In the genomic region with DNA sequence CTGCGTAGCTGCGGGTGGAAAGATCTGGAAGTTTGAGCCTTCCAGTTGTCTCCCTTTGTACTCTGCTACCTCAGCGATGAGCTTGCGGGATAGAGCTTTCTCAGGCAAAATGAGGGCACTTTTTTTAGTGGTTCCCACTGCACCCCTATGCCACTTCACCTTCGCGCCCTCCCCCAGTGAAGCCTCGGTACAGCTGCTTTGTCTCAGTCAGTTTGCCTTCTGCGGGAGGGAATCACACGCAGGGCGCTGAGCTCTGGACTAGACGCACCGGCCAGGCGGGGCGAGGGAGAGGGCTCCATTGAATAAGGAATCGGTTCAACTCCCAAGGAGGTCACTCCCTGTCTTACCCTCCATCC, we compare ENCODE assay signal across 8 mouse cellular contexts. TPM values are rescaled to one million over a fixed set of nuclear protein-coding genes. Genes with fewer than 3 reads are reported as not detected.
DNase-seq lines count a peak whose midpoint lies in the region; ATAC-seq lines count a peak whose summit lies in the region.

No protein-coding gene starts in this region.

- no peaks in the 10 kb centered on the region for H3K9me3 ChIP-seq in kidney, embryonic 14.5 days (ENCODE audit: control insufficient read depth, low read length)
- H3K9me3 ChIP-seq in forebrain, embryonic 15.5 days, result no peaks in the 10 kb centered on the region
- H3K9me3 ChIP-seq in midbrain, embryonic 12.5 days, result no peaks in the 10 kb centered on the region

- no peak overlapping the region for H3K27ac ChIP-seq in kidney, embryonic 14.5 days (ENCODE audit: low read depth, low read length)
- H3K27ac ChIP-seq in forebrain, embryonic 15.5 days (replicated peaks), result peak overlapping the region; percentile 96
- H3K27ac ChIP-seq in midbrain, embryonic 12.5 days (replicated peaks), result peak overlapping the region; percentile 91

- ATAC-seq in kidney, embryonic 14.5 days (ENCODE audit: low FRiP score, low TSS enrichment), result no peak; the same call in 1 of the 2 replicates
- peak; percentile 65 for ATAC-seq in forebrain, embryonic 15.5 days (replicated peaks)
- peak; percentile 57 for ATAC-seq in midbrain, embryonic 12.5 days (ENCODE audit: low FRiP score, low read depth)
- ATAC-seq in CD4-positive, CD25-positive, alpha-beta regulatory T cell, adult 4 months, result no peak

- peak overlapping the region; percentile 42; the same call in 1 of the 2 replicates for H3K9ac ChIP-seq in kidney, embryonic 14.5 days (ENCODE audit: low read depth, low read length)
- peak overlapping the region; percentile 99 for H3K9ac ChIP-seq in forebrain, embryonic 15.5 days (replicated peaks)
- H3K9ac ChIP-seq in midbrain, embryonic 12.5 days (replicated peaks), result peak overlapping the region; percentile 78

- H3K36me3 ChIP-seq in kidney, embryonic 14.5 days (ENCODE audit: control insufficient read depth, insufficient read depth, low read length), result no peaks in the 10 kb centered on the region
- no peaks in the 10 kb centered on the region for H3K36me3 ChIP-seq in forebrain, embryonic 15.5 days
- no peaks in the 10 kb centered on the region for H3K36me3 ChIP-seq in midbrain, embryonic 12.5 days

- H3K4me1 ChIP-seq in kidney, embryonic 14.5 days (ENCODE audit: control insufficient read depth, insufficient read depth, low read length), result no peaks in the 10 kb centered on the region
- peaks cover 2% of the 10 kb centered on the region for H3K4me1 ChIP-seq in forebrain, embryonic 15.5 days
- H3K4me1 ChIP-seq in midbrain, embryonic 12.5 days, result peaks cover 4% of the 10 kb centered on the region; the same call in 1 of the 2 replicates

- H3K4me3 ChIP-seq in kidney, embryonic 14.5 days (ENCODE audit: low read length), result peak overlapping the region; percentile 47
- peak overlapping the region; percentile 89 for H3K4me3 ChIP-seq in forebrain, embryonic 15.5 days
- H3K4me3 ChIP-seq in midbrain, embryonic 12.5 days, result peak overlapping the region; percentile 54

- WGBS in kidney, embryonic 14.5 days, result 1% methylated on average over 15 of the region's 15 CpGs
- 1% methylated on average over 15 of the region's 15 CpGs for WGBS in forebrain, embryonic 15.5 days
- WGBS in midbrain, embryonic 12.5 days, result under 1% methylated on average over 15 of the region's 15 CpGs

- H3K4me2 ChIP-seq in kidney, embryonic 14.5 days (replicated peaks; ENCODE audit: low read depth, low read length), result peak overlapping the region; percentile 74
- peak overlapping the region; percentile 86 for H3K4me2 ChIP-seq in forebrain, embryonic 15.5 days (replicated peaks)
- H3K4me2 ChIP-seq in midbrain, embryonic 12.5 days (replicated peaks), result peak overlapping the region; percentile 73

- DNase-seq in kidney, adult 8-10 months, result no peak
- peak; percentile 32 for DNase-seq in ZHBTc4 (ENCODE audit: low read depth, low spot score)
- DNase-seq in yolk sac, embryonic 10.5 days (ENCODE audit: low spot score), result no peak
- no peak for DNase-seq in kidney, postnatal 25 days

- H3K27me3 ChIP-seq in kidney, embryonic 14.5 days (ENCODE audit: control insufficient read depth, insufficient read depth, low read length), result peaks cover 26% of the 10 kb centered on the region
- H3K27me3 ChIP-seq in forebrain, embryonic 15.5 days, result no peaks in the 10 kb centered on the region
- no peaks in the 10 kb centered on the region for H3K27me3 ChIP-seq in midbrain, embryonic 12.5 days

RNA-seq across cellular contexts. Expression of gene Ptpro, which starts 0.7 kb away (rescaled TPM):
- polyA plus RNA-seq in kidney, embryonic 14.5 days (2014; fragmentation: Nextera tagmentation; extraction: Ambion mirVana), result 6.2 and 11.5 TPM in 2 replicates
- polyA plus RNA-seq in forebrain, embryonic 15.5 days (2015; fragmentation: Nextera tagmentation; extraction: Ambion mirVana), result 47.8 and 50.3 TPM in 2 replicates
- polyA plus RNA-seq in midbrain, embryonic 12.5 days (2016; fragmentation: Nextera tagmentation; extraction: Ambion mirVana), result 30.7 and 33.1 TPM in 2 replicates
- polyA plus RNA-seq in CD4-positive, CD25-positive, alpha-beta regulatory T cell, adult 4 months (2017; shearing (Covaris generic)), result under 1 TPM in 1 of 2 experiments, not detected in 1; 0.29 TPM

Comparison
In these comparisons a context has a peak if more than half of its experiments do, and no peak if none do; other contexts are left out.
1. ATAC-seq: peak in forebrain, embryonic 15.5 days (single experiment) and midbrain, embryonic 12.5 days (single experiment); none in kidney, embryonic 14.5 days (single experiment) and CD4-positive, CD25-positive, alpha-beta regulatory T cell, adult 4 months (single experiment).
2. H3K9ac ChIP-seq: peak in every context shown above with its lines; median percentile 99 in forebrain, embryonic 15.5 days; 78 in midbrain, embryonic 12.5 days; 42 in kidney, embryonic 14.5 days.
3. Peak in every context shown above with its lines, with median percentiles within 50 percentile points of each other: H3K4me2 ChIP-seq and H3K4me3 ChIP-seq.